Mouse (Mus musculus): ENCODE measurements around the gene Ccl1.

Gene Ccl1

DNA sequence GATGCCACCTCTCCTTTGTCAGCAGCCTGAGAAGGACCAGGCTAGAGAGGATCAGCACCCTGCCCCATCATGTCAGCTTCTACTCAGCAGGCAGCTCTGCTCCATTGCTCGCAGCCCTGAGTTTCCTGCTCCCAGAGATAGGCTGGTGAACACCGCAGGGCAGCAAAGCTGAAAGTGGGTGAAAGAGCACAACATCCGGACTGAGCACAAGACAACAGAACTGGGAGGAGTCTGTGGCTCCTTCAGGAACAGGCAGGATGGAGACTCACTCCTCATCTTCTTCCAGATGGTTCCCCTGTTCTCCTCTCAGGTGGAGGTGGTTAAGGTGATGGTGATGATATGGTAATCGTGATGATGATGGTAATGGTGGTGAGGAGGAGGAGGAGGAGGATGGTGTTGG, at the start of gene Ccl1:
Ccl1 (minus strand) TSS at position 101 of the 400 bp plus-strand sequence.
- in situ Hi-C loops (cut with MboI, MseI): no loop called here

DNA sequence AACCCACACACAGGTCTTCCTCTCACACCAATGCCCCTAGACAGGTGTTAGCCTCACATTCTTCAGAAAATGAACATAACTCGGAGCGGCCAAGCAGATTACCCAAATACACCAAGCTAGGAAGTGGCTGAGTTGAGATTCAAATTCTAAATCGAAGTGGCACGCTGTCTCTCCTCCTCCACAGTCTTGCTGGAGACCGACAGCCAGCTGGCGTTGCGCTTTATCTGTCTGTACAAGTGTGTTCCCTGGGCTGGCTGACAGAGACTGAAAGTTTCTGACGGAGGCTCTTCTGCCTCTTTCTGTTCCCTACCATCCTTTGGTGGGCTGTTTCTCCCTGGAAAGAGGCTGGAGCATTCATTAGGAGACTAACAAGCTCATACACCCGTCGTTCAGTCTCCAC, 45.5 kb upstream of the Ccl1 start:
- in situ Hi-C loops (cut with MboI, MseI): no loop called here

DNA sequence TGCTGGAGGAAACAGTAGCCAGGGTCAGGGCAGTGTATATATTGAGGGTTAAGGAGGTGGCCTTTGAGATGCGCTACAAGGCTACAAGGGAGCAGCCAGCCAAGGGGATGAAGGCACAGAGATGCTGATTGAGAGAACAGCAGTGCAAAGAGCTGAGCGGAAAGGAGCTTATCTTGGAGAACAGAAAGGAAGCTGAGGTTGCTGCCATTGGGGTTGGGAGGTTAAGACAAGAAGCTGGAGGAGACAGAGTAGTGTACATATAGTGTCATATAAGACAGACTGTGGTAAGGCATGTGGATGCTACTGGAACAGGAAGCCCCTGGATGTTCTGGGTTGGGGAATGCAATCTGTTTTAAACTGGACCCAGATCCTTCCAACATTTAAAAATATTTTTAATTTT, 35.4 kb upstream of the Ccl1 start:
- in situ Hi-C loops (cut with MboI, MseI): no loop called here

DNA sequence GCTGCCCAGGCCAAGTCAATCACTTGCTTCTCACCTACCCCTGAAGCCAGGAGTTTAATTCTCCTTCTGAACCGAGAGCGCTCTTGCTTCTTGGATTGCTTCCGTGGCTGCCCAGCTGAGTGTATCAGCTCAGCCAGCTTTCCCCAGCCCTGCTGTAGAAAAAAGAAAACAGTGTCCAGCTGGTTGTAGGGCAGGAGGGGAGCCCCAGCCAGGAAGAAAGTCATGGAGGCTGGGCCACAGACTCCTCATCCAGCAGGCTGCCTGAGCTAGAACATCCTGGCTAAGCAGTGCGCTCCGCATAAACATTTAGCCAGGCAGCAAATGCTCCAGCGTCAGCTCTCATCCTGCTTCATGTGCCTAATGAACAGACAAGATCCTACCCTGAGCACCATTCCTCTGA, 34.9 kb upstream of the Ccl1 start:
- in situ Hi-C loops (cut with MboI, MseI): no loop called here

DNA sequence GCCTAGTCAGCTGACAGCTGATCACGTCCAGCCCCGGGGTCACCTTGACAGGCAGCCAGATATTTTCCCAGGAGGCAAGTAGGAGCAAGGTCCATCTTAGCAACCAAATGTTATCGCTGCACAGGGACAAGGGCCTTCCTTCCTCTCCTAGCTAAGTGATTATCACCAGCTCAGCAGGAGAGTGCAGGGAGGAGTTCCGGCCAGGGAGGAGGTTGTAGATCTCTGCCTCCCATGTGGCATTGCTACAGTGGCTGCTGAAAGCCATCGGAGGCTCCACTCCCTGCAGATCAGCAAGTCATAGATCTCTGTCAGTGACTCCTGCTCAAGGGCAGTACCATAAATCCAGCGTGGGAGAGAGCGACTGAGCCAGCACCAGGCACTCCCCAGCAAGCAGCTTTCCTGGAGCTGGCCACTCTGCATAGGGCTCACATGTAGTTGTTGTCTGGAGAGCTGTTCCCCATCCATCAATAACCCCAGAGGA, 34.5 kb upstream of the Ccl1 start:
- in situ Hi-C loops (cut with MboI, MseI): no loop called here

DNA sequence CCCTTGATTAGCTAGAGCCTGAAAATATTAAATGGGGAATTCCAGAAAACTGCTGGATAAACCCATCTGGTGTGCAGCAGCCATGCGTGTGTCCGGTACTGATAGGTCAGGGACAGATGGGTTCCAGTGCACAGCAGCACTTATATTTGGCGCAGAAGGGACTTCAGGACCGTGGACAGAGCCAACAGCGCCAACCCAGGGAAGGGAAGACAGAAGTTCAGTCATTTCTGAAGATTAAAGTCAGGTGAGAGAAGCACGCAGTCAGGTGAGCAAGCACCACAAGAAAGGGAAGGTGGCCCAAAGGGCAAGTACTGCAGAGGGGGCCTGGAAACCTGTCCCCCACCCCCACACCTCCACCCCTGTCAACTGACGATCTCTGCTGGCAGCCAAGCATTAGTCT, 7.7 kb upstream of the Ccl1 start:
- in situ Hi-C loops (cut with MboI, MseI): no loop called here

DNA sequence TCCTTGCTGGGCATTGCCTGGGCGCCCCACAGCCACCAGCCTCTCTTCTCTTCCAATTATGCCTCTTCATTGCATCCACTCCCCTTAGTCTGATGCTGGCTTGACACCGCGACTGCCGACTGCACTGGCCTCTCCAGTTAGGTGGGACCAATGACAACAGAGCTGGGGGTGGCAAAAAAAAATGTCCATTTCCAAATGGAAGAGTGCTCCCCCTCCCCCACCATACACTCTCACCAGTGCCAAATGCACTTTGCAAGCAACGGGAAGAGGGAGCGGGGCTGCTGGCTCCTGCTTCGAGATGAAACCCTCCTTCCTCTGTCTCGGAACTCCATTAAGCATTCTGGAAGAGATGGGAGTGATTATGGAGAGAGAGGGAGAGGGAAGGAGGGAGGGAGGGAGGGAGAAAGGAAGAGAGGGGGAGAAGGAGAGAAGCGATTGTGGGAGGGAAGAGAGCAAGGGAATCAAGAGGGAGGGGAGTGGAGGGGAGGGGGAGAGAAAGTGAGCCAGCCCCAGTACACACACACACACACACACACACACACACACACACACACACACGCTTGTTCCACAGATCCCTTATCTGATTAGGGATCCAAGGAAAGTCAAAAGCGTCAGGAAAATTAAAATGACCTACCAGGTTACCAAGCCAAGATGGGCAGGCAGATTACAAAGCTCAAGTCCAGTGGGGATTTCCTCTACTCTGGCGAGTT, 5.0 kb upstream of the Ccl1 start:
- in situ Hi-C loops (cut with MboI, MseI): no loop called here

DNA sequence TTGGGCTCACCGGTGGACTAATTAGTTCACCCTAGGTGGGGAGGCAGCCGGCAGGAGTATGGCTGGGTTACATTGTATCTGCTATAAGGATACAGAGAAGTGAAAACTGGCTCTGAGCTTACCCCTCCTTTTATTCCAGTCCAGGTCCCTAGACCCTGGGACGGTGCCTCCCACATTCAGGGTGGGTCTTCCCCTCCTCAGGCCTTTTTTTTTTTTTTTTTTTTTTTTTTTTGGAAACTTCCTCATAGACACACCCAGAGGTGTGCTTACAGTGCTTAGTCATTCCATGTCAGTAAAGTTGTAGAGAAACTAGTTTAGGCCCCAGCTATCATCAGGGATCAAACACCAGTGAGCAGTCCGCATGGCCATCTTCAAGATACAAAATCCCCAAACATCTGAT, 7.6 kb downstream of the Ccl1 start:
- in situ Hi-C loops (cut with MboI, MseI): no loop called here

DNA sequence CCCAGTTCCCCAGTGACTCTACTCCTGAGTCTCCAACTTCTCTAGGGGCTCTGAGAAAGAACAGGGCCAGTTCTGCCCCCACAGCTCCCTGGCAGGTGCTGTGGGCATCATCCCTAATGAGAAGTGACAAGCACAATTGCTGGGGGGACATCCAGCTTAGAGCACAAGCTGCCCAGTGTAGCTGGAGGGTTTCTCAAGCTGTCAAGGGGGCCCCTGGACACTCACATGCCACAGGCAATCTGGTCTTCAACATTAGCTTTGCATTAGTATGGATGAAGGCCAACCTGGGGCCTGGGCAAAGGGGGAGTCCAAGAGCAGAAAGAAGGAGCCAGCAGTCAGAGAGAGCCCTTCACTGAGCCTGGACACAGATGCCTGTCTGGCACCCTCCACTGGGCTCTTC, 14.6 kb downstream of the Ccl1 start:
- in situ Hi-C loops (cut with MboI, MseI): no loop called here

DNA sequence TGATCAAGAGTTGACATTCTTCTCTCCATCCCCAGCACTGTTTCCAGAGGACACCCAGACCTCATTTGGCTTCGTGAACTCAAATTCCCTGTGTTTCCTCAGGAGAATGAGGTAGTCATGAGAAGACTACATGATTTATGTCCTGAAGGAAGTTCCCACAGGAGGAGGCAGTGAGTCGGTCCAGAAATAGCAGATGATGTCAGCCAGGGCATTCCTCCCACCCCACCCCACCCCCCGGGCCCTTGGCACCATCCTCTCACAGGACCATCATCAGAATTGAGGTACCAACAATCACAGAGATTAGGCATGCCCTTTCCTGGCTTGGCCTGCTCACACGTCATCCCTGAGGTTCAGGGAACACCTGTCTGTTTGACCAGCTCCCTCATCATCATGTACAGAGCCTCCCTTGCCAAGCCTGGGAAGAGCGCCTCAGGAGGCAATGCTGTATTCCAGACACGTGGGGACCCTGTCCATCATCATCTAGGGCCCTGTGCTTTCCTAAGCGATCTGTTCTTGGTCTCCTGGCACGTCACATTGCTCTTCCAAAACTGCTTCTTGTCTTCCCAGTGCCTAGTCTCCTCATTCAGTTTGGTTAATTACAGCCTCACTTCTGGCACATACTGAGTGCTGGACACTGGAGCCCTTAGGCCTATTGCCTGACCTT, 31.2 kb downstream of the Ccl1 start:
- in situ Hi-C loops (cut with MboI, MseI): loop anchor here in 1 of 2 experiments (10.0 kb wide), 1 partner anchor 1559 kb away; no protein-coding TSS in a partner anchor

DNA sequence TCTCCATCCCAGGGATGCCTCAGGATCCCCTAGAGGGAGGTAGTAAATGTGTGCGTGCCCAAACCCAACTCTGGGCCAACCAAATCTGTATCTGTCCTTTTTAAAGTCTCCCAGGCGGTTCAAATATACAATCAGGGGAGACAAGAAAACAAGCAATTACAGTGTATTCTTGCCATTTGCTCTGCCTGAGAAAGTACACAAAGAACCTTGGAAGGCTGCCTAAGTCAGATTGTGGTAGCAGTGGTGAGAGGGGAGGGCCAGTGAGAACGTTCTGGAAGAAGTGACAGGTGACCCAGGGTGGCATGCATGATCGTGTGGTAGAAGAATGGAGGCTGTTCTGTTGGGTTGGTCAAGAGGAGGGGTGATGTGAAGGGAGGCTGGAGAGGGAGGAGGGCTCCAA, 46.4 kb downstream of the Ccl1 start:
- in situ Hi-C loops (cut with MboI, MseI): no loop called here

DNA sequence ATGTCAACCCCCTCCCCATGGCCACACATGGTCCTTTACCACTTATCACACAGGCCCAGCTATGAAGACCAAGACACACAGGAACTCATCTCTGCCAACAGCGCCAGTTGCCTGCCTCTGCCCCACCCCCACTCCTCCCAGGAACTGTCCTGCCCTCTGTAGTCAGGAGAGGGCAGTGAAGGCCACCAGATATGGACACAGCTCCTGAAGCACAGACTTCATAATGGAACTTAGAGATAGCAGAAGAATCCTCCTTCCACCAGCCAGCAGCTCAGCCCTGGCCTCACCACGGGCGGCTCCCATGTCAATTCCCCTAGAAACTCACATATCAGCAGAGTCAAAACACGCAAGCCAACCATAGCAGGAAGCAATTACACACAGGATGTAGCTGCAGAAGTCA, 49.9 kb downstream of the Ccl1 start:
- in situ Hi-C loops (cut with MboI, MseI): no loop called here

DNA sequence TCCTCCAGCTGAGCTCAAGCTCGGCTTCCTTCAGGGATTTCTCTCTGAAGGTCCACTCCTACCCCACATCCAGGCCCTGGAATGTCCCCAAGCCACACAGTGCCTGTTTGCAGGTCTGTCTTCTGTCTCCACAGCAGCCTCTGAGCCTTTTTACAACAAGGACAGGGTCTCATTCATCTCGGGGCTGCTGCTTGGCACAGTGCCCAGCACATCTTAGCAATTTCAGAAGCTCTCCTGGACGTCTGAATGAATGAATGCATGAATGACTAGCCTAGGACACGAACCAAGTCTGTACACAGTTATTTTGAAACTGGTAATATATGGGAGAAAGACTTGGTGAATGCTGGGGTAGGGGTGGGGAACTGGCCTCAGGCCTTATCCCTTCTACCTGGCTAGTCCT, 52.1 kb downstream of the Ccl1 start:
- in situ Hi-C loops (cut with MboI, MseI): no loop called here

DNA sequence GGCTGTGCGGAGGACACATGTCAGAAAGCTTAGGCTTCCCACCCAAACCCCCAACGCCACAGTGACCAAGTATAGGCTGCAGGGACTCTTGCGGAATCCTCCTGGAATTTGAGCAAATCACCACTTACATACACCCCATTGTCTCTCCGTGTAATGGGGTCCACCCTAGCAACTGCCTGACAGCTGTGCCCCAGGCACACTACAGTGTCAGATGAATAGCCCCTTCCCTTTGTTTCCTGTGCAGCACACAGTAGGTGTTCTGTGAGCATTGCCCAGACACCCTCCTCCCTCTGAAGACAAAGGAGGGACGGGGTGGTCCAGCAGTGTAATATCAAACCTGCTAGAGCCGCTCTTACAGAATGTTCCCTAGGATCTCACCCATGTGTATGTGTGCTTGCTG, 54.2 kb downstream of the Ccl1 start:
- in situ Hi-C loops (cut with MboI, MseI): no loop called here

DNA sequence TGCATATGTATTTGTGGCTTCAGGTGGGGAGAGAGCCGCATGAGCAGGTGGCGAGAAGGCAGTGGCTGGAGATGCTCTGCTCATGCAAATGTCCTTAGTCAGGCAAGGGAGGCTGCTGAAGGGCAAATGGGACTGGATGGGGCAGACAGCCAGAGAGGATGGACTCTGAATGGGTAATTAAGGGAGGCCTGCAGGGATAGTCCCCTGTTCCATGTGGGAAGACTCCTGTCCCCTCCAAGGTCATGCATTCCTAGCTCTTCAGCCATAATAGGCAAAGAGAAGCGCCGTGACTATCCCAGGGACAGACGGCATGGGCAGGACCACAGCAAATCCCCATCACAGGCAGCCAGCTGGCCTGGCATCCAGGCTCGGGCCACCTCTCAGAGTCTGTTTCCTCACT, 55.5 kb downstream of the Ccl1 start:
- in situ Hi-C loops (cut with MboI, MseI): no loop called here

DNA sequence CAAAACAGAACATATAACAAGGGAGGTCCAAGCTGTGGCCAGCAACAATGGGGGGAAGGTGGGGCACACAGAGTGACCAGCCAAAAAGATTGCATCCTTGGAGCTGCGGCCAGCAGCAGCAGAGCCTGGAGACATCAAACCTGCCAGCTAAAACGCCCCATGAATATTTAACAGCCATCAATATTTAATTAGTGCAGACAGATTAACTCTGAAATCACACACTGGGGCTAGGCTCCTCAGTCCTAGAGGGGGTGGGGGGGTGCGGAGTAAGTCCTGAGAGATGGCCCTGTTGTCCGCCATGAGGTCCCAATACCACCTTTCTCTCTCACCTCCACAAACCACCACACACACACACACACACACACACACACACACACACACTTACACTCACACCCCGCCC, 68.1 kb downstream of the Ccl1 start:
- in situ Hi-C loops (cut with MboI, MseI): loop anchor here in 1 of 2 experiments (5.0 kb wide), 1 partner anchor 650 kb away; no protein-coding TSS in a partner anchor

DNA sequence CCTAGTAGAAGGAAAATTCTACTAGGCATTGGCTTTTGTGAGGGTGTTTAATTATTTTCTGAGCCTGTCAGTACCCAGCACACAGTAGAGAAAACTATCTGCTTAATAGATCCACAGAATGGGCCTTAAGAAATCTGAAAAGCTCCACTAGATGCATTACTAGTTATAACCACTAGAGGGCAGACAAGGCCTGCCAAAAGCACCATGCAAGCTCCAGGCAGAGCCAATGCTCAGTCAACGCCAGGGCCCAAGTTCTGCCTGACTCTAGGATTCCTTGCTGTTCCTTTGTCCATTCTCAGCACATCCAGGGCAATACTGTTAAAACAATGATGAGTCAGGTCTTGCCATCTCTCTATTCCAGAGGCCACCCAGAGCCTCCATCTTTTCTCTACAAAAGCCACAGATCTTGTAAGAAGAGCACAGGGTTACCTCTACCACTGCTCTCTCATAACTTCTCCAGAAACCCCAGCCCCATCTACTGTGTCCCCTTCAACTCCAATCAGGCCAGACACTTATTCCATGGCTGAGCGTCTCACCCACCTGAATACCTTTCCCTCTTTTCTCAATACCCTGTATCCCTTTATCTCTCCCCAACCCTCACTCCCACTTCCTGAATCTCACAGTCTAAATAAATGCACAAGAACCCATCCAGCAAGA, 69.8 kb downstream of the Ccl1 start:
- in situ Hi-C loops (cut with MboI, MseI): loop anchor here in 1 of 2 experiments (5.0 kb wide), 1 partner anchor 652 kb away; no protein-coding TSS in a partner anchor

DNA sequence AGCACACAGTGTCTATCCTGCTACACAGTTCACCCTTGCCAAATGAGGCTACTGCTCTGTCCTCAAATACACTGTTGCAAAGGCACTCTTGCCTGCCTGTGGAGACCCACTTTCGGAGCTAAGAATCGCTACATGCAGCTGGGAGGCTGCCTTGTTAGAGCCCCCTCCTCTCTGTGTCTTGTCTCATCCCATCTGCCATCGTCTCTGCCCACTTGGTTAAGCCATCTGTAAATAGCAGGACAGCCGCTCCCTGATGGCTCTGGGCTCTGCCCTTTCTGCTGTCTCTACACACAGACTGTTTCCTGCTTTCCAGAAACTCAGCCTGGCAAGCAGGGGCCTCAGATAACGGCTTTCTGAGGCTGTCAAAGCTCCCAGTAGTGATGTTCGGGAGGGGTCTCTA, 71.5 kb downstream of the Ccl1 start:
- in situ Hi-C loops (cut with MboI, MseI): loop anchor here in 1 of 2 experiments (5.0 kb wide), 2 partner anchors 163 to 488 kb away; no protein-coding TSS in a partner anchor

DNA sequence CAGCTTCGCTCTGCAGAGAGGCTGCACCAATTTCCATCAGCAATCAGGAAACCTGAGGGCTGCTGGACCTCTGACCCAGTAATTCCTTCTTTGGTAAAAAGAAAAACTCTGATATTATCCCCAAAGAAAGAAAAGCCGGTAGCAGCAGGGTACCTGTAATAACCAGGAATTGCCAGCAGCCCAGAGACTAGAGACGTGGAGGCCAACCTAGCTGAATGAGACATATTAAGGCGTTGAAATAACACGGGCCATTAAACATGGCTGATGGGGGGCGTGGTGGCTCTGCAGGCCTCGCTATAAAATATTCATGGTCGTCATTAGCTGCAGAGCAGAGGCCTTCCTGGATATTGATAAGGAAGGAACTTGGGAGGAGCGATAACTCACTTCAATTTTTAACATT, 78.5 kb downstream of the Ccl1 start:
- in situ Hi-C loops (cut with MboI, MseI): no loop called here

DNA sequence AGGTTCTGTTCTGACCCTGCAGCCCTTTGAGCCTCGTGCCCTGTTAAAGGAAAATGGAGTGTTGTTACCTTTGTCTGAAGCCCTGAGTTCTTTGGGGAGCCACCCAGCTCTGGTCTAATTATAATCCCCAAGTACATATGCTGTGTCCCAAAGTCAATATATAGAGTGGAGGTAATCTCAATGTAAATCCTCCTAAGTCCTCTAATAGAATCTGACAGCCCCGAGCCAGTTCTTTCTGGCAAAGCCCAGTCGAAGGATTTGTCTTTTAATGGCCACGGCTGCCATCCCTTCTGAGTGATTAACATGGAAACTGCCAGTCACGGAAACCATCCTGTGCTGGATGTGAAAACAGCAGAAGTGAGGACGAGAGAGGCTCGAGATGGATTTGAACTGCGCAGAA, 79.6 kb downstream of the Ccl1 start:
- in situ Hi-C loops (cut with MboI, MseI): no loop called here

DNA sequence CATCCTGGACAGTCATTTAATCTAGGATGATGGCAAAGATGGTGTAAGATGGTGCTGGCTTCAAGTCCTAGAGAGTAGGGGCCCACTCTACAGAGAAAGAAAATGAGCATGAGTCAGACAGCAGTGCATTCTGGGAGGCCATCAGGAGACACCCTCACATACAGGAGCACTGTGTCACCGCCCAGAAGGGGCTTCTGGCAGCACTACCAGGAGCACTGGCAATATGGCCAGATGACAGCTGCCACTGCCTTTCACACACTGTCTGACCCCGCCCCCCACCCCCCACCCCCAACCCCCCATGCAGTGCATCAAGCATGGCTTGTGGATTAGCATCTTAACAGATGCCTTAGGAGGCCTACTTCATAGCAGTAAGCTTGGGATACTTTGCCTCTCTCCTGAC, 89.0 kb downstream of the Ccl1 start:
- in situ Hi-C loops (cut with MboI, MseI): loop anchor here in 1 of 2 experiments (25.0 kb wide), 1 partner anchor 796 kb away; the partner anchor contains the start of gene Slfn8

DNA sequence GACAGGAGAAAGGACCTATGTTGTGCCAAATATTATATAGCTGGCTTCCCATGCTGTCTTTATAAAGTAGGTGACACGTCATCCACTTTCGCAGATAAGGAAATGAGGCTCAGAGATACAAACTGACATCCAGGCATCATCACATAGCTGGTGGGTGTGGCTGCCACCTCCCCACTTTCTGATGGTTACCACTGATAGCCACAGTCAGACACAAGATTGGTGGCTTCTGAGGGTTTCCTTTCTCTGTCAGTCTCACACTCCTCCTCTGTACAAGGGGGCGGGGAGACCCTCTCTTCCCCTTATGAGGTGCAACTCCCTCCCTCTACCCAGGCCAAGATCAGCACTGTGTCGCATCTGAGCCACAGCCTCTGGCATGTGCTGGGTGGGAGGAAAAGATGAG, 91.1 kb downstream of the Ccl1 start:
- in situ Hi-C loops (cut with MboI, MseI): loop anchor here in 1 of 2 experiments (25.0 kb wide), 1 partner anchor 798 kb away; the partner anchor contains the start of gene Slfn8
